Mouse (Mus musculus): ENCODE measurements at regions not wholly inside any gene's neighbourhood (a gene's known extent, or its start where the extent isn't known, plus 50 kb on each side); places are given as distances from the start of the nearest gene placed in this dataset.
"Not testable (repeated sequence)": the region's sequence is repeated elsewhere in the genome, so short reads cannot be mapped to it uniquely, and the experiment has no call there.

DNA sequence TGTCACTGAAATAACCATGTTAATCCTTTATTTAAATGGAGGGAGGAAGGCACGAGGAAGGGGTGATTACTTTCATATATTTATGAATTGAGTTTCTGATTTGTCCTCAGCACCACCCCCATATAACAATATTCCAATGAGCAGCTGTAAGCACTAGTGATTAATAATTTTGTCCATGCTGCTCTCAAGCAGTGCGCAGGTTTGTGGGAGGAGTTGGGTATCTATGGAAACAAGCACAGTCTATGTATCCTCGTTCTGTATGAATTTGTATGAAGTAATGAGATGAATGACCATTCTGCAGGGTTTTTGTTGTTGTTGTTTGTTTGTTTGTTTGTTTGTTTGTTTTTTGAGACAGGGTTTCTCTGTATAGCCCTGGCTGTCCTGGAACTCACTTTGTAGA lies 310.6 kb downstream of the Lrrc3b start:
- CTCF ChIA-PET: no interaction called here
- TF ChIP-seq CTCF (IDR thresholded peaks at IDR 0.05): no peak

DNA sequence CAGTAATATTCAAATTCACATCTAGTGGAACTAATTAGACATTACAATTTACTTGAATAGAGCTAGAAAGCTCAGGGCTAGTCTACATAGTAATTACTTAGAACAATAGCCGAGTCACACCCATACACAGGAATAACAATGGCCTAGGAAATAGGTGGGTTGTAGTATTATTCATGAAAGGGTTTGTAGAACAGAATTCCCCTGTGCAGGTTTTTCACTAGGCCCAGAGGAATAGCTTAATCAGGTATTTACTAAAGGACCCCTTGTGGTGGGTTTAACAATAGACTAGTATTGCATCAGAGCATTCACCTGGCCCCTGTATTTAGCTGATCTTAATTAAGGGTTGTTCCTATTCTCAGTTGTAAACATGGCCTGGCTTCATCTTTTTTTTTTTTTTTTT lies 297.9 kb downstream of the Lrrc3b start:
- in situ Hi-C loops (cut with MboI; ENCODE audit: low pct_unique_long_range_greater_than_20kb); POLR2A ChIA-PET; ATAC-seq; CTCF ChIA-PET; H3K27me3 ChIP-seq; DNase-seq (ENCODE audit: low read depth, low spot score): not testable (repeated sequence)

More for the DNA sequence above, 310.6 kb downstream of the Lrrc3b start:
- in situ Hi-C loops (cut with MboI; ENCODE audit: low pct_unique_long_range_greater_than_20kb): no loop called here
- DNase-seq (ENCODE audit: low read depth, low spot score): no peak
- POLR2A ChIA-PET: no interaction called here
- no peaks in the 10 kb centered on the region for H3K27me3 ChIP-seq
- no peak for ATAC-seq

GRCm38 (mm10) chr14:15142839-15143238 lies 295.9 kb downstream of the Lrrc3b start:
- ATAC-seq: no peak
- in situ Hi-C loops (cut with MboI; ENCODE audit: low pct_unique_long_range_greater_than_20kb): no loop called here
- no peak for TF ChIP-seq CTCF (IDR thresholded peaks at IDR 0.05)
- ChIA-PET CTCF (no interaction called here), POLR2A (no interaction called here)
- no peak for DNase-seq (ENCODE audit: low read depth, low spot score)
- no peaks in the 10 kb centered on the region for H3K27me3 ChIP-seq

- POLR2A ChIA-PET: no interaction called here
Measured at GRCm38 (mm10) chr14:15148516-15148915, 290.3 kb downstream of the Lrrc3b start.

More at GRCm38 (mm10) chr14:15148516-15148915, 290.3 kb downstream of the Lrrc3b start:
- TF ChIP-seq CTCF (IDR thresholded peaks at IDR 0.05): no peak
- no peak for ATAC-seq
- no peak for DNase-seq (ENCODE audit: low read depth, low spot score)
- CTCF ChIA-PET: no interaction called here
- H3K27me3 ChIP-seq: no peaks in the 10 kb centered on the region
- in situ Hi-C loops (cut with MboI; ENCODE audit: low pct_unique_long_range_greater_than_20kb): no loop called here
